8 mouse cellular contexts compared by ENCODE assay signal in genomic region chr2:28578003-28578402, GRCm38 (mm10). TPM values are rescaled to one million over a fixed set of nuclear protein-coding genes. Genes with fewer than 3 reads are reported as not detected.
A peak's percentile ranks its signal among the peaks of the same experiment; 100 is the strongest.
DNase-seq lines count a peak whose midpoint lies in the region; ATAC-seq lines count a peak whose summit lies in the region.

No protein-coding gene starts in this region.

- DNase-seq in hindbrain, embryonic 10.5 days (ENCODE audit: low spot score): peak; percentile 25
- no peak for DNase-seq in hindbrain, embryonic 14.5 days (ENCODE audit: low spot score)
- peak; percentile 32 for DNase-seq in 3T3-L1 (ENCODE audit: low read depth, low spot score)
- DNase-seq in ES-CJ7 (ENCODE audit: low read depth, low spot score): peak; percentile 60
- peak; percentile 36 to 43 for DNase-seq in kidney, postnatal 4 days
- DNase-seq in thymus, postnatal 25 days: peak; percentile 30
- no peak for DNase-seq in adipocyte (ENCODE audit: low spot score)

- H3K4me3 ChIP-seq in hindbrain, embryonic 10.5 days: no peak overlapping the region
- H3K4me3 ChIP-seq in hindbrain, embryonic 14.5 days (replicated peaks; ENCODE audit: low read length): no peak overlapping the region

- H3K4me2 ChIP-seq in hindbrain, embryonic 14.5 days (replicated peaks): no peak overlapping the region

- H3K27me3 ChIP-seq in hindbrain, embryonic 10.5 days (ENCODE audit: insufficient read depth, poor library complexity, severe bottlenecking): no peaks in the 10 kb centered on the region
- no peaks in the 10 kb centered on the region for H3K27me3 ChIP-seq in hindbrain, embryonic 14.5 days (ENCODE audit: control insufficient read depth, insufficient read depth, low read length)

- H3K27ac ChIP-seq in hindbrain, embryonic 10.5 days: no peak overlapping the region
- H3K27ac ChIP-seq in hindbrain, embryonic 14.5 days: no peak overlapping the region

- ATAC-seq in hindbrain, embryonic 14.5 days (ENCODE audit: low FRiP score): no peak
- no peak for ATAC-seq in frontal cortex, adult (ENCODE audit: low TSS enrichment)

- WGBS in hindbrain, embryonic 10.5 days: 71% methylated on average over 5 of the region's 5 CpGs
- 73% methylated on average over 5 of the region's 5 CpGs for WGBS in hindbrain, embryonic 14.5 days

- no peaks in the 10 kb centered on the region for H3K9me3 ChIP-seq in hindbrain, embryonic 10.5 days
- H3K9me3 ChIP-seq in hindbrain, embryonic 14.5 days (ENCODE audit: control insufficient read depth, low read length): no peaks in the 10 kb centered on the region

- H3K4me1 ChIP-seq in hindbrain, embryonic 10.5 days (replicated peaks): peaks cover 16% of the 10 kb centered on the region
- H3K4me1 ChIP-seq in hindbrain, embryonic 14.5 days (replicated peaks; ENCODE audit: control insufficient read depth, insufficient read depth, low read length): peaks cover 12% of the 10 kb centered on the region

- H3K36me3 ChIP-seq in hindbrain, embryonic 10.5 days: peaks cover 82% of the 10 kb centered on the region
- H3K36me3 ChIP-seq in hindbrain, embryonic 14.5 days (replicated peaks; ENCODE audit: control insufficient read depth, insufficient read depth): peaks cover 55% of the 10 kb centered on the region

- H3K9ac ChIP-seq in hindbrain, embryonic 14.5 days: no peak overlapping the region

RNA-seq across cellular contexts. Expression of gene Gtf3c5, which starts 5.5 kb away (rescaled TPM):
- polyA plus RNA-seq in hindbrain, embryonic 10.5 days (2016; fragmentation: Nextera tagmentation; extraction: Ambion mirVana): 59.8 and 61.0 TPM in 2 replicates
- 28.6 and 29.3 TPM in 2 replicates for polyA plus RNA-seq in hindbrain, embryonic 14.5 days (2014; fragmentation: Nextera tagmentation; extraction: Ambion mirVana)

RNA-seq across cellular contexts. Expression of gene Cel, which starts 14.8 kb away (rescaled TPM):
- not detected in 2 replicates for polyA plus RNA-seq in hindbrain, embryonic 10.5 days (2016; fragmentation: Nextera tagmentation; extraction: Ambion mirVana)
- not detected in 2 replicates for polyA plus RNA-seq in hindbrain, embryonic 14.5 days (2014; fragmentation: Nextera tagmentation; extraction: Ambion mirVana)

RNA-seq across cellular contexts. Expression of gene Gfi1b, which starts 43.8 kb away (rescaled TPM):
- polyA plus RNA-seq in hindbrain, embryonic 10.5 days (2016; fragmentation: Nextera tagmentation; extraction: Ambion mirVana): 3.4 and 4.7 TPM in 2 replicates
- polyA plus RNA-seq in hindbrain, embryonic 14.5 days (2014; fragmentation: Nextera tagmentation; extraction: Ambion mirVana): not detected in 2 replicates

Comparison
In these comparisons a context has a peak if more than half of its experiments do, and no peak if none do; other contexts are left out.
1. DNase-seq: peak in hindbrain, embryonic 10.5 days (single experiment), 3T3-L1 (single experiment), ES-CJ7 (single experiment), kidney, postnatal 4 days (2 of 2) and thymus, postnatal 25 days (single experiment); none in hindbrain, embryonic 14.5 days (single experiment) and adipocyte (single experiment).